Mouse (Mus musculus) liver, embryonic 14.5 days (tissue): ENCODE data around the gene Icos.

Source experiments
- CTCF ChIP-seq: IDR thresholded peaks from 2 replicates; pipeline ENCODE4 v1.5.1; 2016; ENCODE audit warnings: antibody characterized with exemption, low read depth, control low read depth
- EP300 ChIP-seq: IDR thresholded peaks from 2 replicates; pipeline ENCODE4 v1.6.1; 2016; ENCODE audit warnings: antibody characterized with exemption, low read depth

DNA sequence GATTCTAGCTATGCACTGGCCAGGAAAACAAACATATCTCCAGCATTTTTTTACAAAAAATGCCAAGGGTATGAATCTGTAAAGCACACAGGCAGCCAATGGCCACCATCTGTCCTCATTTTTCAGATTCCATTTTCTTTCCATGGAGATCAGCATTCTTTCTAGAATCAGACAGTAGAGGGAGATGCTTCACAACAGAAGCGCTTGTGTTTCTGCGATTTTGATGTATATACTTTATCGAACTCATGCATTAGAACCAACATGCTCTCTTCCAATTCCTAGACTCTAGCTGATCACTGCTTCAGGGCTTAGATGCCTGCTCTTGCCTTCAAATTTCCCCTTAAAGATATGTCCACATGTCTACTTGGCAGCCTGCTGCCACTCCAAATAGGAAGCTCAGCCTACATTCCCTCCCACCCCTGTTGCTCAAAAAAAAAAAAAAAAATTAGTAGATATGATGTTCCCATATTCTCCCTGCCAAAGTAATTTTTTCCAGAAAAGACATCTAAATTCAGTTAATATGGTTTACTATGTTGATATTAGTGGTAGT lies 20.4 kb downstream of the Icos start:
- TF ChIP-seq CTCF (no peak), EP300 (no peak)
